Mouse (Mus musculus): ENCODE results near the gene Ciapin1. TPM values are rescaled to one million over a fixed set of nuclear protein-coding genes. Genes with fewer than 3 reads are reported as not detected.

The Ciapin1 gene
- polyA plus RNA-seq, 1 experiment from 2014 or later, result 188 TPM

DNA sequence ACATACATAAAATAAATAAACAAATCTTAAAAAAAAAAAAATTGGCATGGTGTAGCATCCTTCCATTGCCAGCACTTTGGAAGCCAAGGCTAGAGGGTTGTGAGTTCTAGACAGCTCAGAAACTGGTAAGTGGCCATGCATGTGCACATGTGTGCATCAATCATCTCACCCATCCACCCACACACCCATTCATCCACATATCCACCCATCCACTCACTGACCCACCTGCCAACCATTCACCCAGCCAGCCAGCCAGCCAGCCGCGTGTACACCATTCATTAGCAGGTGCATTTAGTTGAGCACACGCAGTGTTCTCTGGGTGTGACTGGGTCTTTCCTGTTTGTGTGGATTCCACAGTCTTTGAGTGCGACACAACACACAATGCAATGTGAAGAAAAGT, 32.3 kb downstream of the Ciapin1 start:
- Histone ChIP-seq H3K36me3 (ENCODE audit: control insufficient read depth, insufficient read depth, low read length) (no peaks in the 10 kb centered on the region), H3K9me3 (replicated peaks; ENCODE audit: control insufficient read depth, low read length, poor library complexity, severe bottlenecking) (no peaks in the 10 kb centered on the region), H3K4me1 (ENCODE audit: control insufficient read depth, insufficient read depth, low read length) (no peaks in the 10 kb centered on the region), H3K27ac (ENCODE audit: low read length) (no peak overlapping the region), H3K4me2 (ENCODE audit: low read length) (no peak overlapping the region), H3K27me3 (ENCODE audit: control insufficient read depth, insufficient read depth, low read depth, low read length) (no peaks in the 10 kb centered on the region), H3K9ac (ENCODE audit: low read depth, low read length) (no peak overlapping the region), H3K4me3 (ENCODE audit: low read depth, low read length) (no peak overlapping the region)
- WGBS, result 65% methylated on average over 4 of the region's 4 CpGs
- ATAC-seq, result no peak

DNA sequence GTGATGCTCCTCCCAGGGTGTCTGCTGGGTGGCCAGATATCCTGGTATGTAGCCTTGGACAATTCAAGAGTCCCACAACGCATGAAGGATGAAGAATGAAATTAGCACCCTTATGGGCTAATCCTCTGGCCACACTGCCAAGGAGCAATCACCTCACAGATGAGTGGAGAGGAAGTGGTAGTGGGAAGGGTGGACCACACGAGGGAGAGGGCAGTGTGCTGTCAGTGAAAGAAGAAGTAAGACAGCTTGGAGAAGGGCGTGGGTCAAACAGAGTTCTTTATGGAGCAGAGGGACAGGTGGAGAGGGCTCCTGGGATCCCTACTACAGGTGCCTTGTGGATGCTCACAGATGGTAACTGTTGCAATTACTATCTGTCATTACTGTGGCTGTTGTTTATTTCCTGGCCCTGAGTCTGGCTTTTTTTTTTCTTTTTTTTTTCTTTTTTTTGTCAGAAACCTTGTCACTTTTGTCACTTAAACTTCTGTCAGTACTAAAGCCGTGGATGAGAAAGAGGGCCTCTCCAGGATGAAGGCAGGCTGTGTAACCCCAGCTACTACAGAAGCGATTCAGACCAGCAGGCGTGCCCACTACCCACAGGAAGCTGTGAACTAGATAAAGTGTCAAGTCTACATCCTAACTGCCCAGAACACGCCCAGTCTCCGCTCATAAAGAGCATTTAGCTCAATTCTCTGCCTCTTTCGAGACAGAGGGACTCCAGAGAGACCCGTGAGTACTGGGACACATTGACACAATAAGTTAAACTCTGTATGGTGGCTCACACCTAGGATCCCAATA, 33.4 kb downstream of the Ciapin1 start:
- WGBS, result 81% methylated on average over 10 of the region's 10 CpGs
- no peak overlapping the region for H3K4me3 ChIP-seq (ENCODE audit: low read depth, low read length)

GRCm38 (mm10) chr8:94803551-94803950, 34.6 kb downstream of the Ciapin1 start:
- Histone ChIP-seq H3K27me3 (ENCODE audit: control insufficient read depth, insufficient read depth, low read depth, low read length) (no peaks in the 10 kb centered on the region), H3K9ac (ENCODE audit: low read depth, low read length) (no peak overlapping the region), H3K4me1 (ENCODE audit: control insufficient read depth, insufficient read depth, low read length) (no peaks in the 10 kb centered on the region), H3K27ac (ENCODE audit: low read length) (no peak overlapping the region), H3K9me3 (replicated peaks; ENCODE audit: control insufficient read depth, low read length, poor library complexity, severe bottlenecking) (no peaks in the 10 kb centered on the region), H3K4me3 (ENCODE audit: low read depth, low read length) (no peak overlapping the region), H3K36me3 (ENCODE audit: control insufficient read depth, insufficient read depth, low read length) (no peaks in the 10 kb centered on the region), H3K4me2 (ENCODE audit: low read length) (no peak overlapping the region)
- 77% methylated on average over 6 of the region's 6 CpGs for WGBS
- no peak for ATAC-seq

More for the DNA sequence above, 33.4 kb downstream of the Ciapin1 start:
- H3K36me3 ChIP-seq (ENCODE audit: control insufficient read depth, insufficient read depth, low read length), result no peaks in the 10 kb centered on the region
- H3K4me1 ChIP-seq (ENCODE audit: control insufficient read depth, insufficient read depth, low read length), result no peaks in the 10 kb centered on the region
- H3K27ac ChIP-seq (ENCODE audit: low read length), result no peak overlapping the region
- no peaks in the 10 kb centered on the region for H3K9me3 ChIP-seq (replicated peaks; ENCODE audit: control insufficient read depth, low read length, poor library complexity, severe bottlenecking)
- ATAC-seq, result no peak
- H3K9ac ChIP-seq (ENCODE audit: low read depth, low read length), result no peak overlapping the region
- no peak overlapping the region for H3K4me2 ChIP-seq (ENCODE audit: low read length)
- H3K27me3 ChIP-seq (ENCODE audit: control insufficient read depth, insufficient read depth, low read depth, low read length), result no peaks in the 10 kb centered on the region

DNA sequence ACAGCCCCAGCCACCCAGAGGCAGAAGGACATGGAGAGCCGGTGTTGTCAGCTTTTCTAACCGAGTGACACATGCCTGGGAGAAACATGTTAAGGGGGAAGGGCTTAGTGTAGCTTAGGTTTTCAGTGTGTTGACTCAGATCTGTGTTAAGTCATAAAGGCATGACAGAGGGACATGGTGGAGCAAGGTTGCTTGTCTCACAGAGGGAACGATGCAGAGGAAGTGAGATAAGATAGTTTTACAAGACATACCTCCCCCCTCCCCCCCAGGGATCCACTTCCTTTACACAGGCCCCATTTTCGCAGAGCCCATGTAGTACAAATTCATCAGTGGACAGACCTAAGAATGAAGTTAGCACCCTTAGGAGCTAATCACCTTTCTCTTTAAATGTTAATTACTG, 35.8 kb downstream of the Ciapin1 start:
- Histone ChIP-seq H3K9me3 (replicated peaks; ENCODE audit: control insufficient read depth, low read length, poor library complexity, severe bottlenecking) (no peaks in the 10 kb centered on the region), H3K4me2 (ENCODE audit: low read length) (no peak overlapping the region), H3K36me3 (ENCODE audit: control insufficient read depth, insufficient read depth, low read length) (no peaks in the 10 kb centered on the region), H3K27me3 (ENCODE audit: control insufficient read depth, insufficient read depth, low read depth, low read length) (no peaks in the 10 kb centered on the region), H3K4me3 (ENCODE audit: low read depth, low read length) (no peak overlapping the region), H3K9ac (ENCODE audit: low read depth, low read length) (no peak overlapping the region), H3K27ac (ENCODE audit: low read length) (no peak overlapping the region), H3K4me1 (ENCODE audit: control insufficient read depth, insufficient read depth, low read length) (no peaks in the 10 kb centered on the region)
- WGBS, result 85% methylated on average over 4 of the region's 4 CpGs
- ATAC-seq, result no peak

DNA sequence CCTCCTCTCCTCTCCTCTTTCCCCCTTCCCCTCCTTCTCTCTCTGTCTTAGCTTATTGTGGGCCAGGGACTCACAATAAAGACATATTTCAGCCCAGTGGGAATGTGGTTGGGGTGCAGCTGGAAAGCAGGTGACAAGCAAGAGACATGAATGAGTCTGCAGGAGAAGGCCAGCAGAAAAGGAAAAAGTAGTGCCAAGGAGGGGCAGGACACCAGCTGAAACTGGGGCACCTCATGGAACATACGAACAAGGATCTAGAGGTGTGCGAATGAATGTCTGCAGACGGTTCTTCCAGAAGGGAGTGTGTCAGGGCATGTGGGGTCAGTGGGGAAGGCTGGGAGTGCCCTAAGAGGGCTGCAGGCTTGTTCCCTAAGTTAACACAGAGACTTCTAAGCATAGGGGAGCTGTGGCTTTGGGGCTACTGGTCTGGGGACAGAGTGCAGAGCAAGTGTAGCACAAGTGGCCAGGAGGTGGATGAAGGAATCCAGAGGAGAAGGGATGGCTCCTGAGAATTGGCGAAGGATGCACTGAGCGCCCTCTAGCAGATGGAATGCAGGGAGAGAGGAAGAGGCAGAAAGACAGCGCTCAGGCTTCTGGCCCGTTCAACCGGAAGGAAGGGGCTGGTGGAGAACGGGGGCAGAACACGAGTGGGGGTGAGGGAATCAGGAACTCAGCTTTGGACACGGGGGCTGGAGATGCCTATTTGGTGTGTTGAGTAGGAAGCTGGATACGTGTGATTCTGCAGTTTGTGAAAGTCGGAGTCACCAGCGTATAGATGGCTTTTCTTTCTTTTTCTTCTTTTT, 36.7 kb downstream of the Ciapin1 start:
- H3K4me3 ChIP-seq (ENCODE audit: low read depth, low read length), result no peak overlapping the region
- no peaks in the 10 kb centered on the region for H3K27me3 ChIP-seq (ENCODE audit: control insufficient read depth, insufficient read depth, low read depth, low read length)
- no peaks in the 10 kb centered on the region for H3K9me3 ChIP-seq (replicated peaks; ENCODE audit: control insufficient read depth, low read length, poor library complexity, severe bottlenecking)
- no peaks in the 10 kb centered on the region for H3K4me1 ChIP-seq (ENCODE audit: control insufficient read depth, insufficient read depth, low read length)
- no peak overlapping the region for H3K9ac ChIP-seq (ENCODE audit: low read depth, low read length)
- no peak for ATAC-seq
- no peak overlapping the region for H3K27ac ChIP-seq (ENCODE audit: low read length)
- WGBS, result 36% methylated on average over 14 of the region's 14 CpGs
- H3K36me3 ChIP-seq (ENCODE audit: control insufficient read depth, insufficient read depth, low read length), result no peaks in the 10 kb centered on the region
- H3K4me2 ChIP-seq (ENCODE audit: low read length), result no peak overlapping the region

- Histone ChIP-seq H3K27ac (ENCODE audit: low read length) (no peak overlapping the region), H3K4me1 (ENCODE audit: control insufficient read depth, insufficient read depth, low read length) (no peaks in the 10 kb centered on the region), H3K9ac (ENCODE audit: low read depth, low read length) (no peak overlapping the region), H3K4me3 (ENCODE audit: low read depth, low read length) (no peak overlapping the region), H3K36me3 (ENCODE audit: control insufficient read depth, insufficient read depth, low read length) (no peaks in the 10 kb centered on the region), H3K9me3 (replicated peaks; ENCODE audit: control insufficient read depth, low read length, poor library complexity, severe bottlenecking) (no peaks in the 10 kb centered on the region), H3K4me2 (ENCODE audit: low read length) (no peak overlapping the region), H3K27me3 (ENCODE audit: control insufficient read depth, insufficient read depth, low read depth, low read length) (no peaks in the 10 kb centered on the region)
- WGBS, result 68% methylated on average over 7 of the region's 7 CpGs
- ATAC-seq, result no peak
Measured at GRCm38 (mm10) chr8:94800278-94800968, 37.7 kb downstream of the Ciapin1 start.

DNA sequence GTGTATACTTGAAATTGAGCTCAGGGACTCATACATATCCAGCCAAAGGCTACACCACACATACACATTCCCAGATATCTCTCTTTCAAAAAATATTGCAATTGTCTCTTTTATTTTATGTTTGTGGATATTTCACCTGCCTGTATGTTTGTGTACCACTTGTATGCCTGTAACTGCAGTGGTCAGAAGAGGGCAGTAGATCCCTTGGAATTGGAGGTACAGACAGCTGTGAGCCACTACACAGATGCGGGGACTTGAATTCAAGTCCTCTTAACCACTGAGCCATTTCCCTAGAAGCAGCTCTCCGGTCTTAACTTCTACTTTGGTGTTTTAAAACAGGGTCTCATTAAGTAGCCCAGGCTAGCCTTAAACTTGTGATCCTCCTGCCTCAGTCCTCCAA, 43.4 kb downstream of the Ciapin1 start:
- Histone ChIP-seq H3K36me3 (ENCODE audit: control insufficient read depth, insufficient read depth, low read length) (no peaks in the 10 kb centered on the region), H3K4me1 (ENCODE audit: control insufficient read depth, insufficient read depth, low read length) (no peaks in the 10 kb centered on the region), H3K4me3 (ENCODE audit: low read depth, low read length) (no peak overlapping the region), H3K4me2 (ENCODE audit: low read length) (no peak overlapping the region), H3K9me3 (replicated peaks; ENCODE audit: control insufficient read depth, low read length, poor library complexity, severe bottlenecking) (no peaks in the 10 kb centered on the region), H3K27ac (ENCODE audit: low read length) (no peak overlapping the region), H3K27me3 (ENCODE audit: control insufficient read depth, insufficient read depth, low read depth, low read length) (no peaks in the 10 kb centered on the region), H3K9ac (ENCODE audit: low read depth, low read length) (no peak overlapping the region)
- no peak for ATAC-seq
- WGBS, result 98% methylated on average over 2 of the region's 2 CpGs

GRCm38 (mm10) chr8:94794368-94794767, 43.8 kb downstream of the Ciapin1 start:
- Histone ChIP-seq H3K4me1 (ENCODE audit: control insufficient read depth, insufficient read depth, low read length) (no peaks in the 10 kb centered on the region), H3K9me3 (replicated peaks; ENCODE audit: control insufficient read depth, low read length, poor library complexity, severe bottlenecking) (no peaks in the 10 kb centered on the region), H3K36me3 (ENCODE audit: control insufficient read depth, insufficient read depth, low read length) (no peaks in the 10 kb centered on the region), H3K27ac (ENCODE audit: low read length) (no peak overlapping the region), H3K9ac (ENCODE audit: low read depth, low read length) (no peak overlapping the region), H3K27me3 (ENCODE audit: control insufficient read depth, insufficient read depth, low read depth, low read length) (no peaks in the 10 kb centered on the region), H3K4me2 (ENCODE audit: low read length) (no peak overlapping the region), H3K4me3 (ENCODE audit: low read depth, low read length) (no peak overlapping the region)
- no peak for ATAC-seq
- 93% methylated on average over 4 of the region's 4 CpGs for WGBS

All from midbrain, embryonic 16.5 days (tissue).